Mouse (Mus musculus) megakaryocyte, embryonic 14.5 days (primary cell): ENCODE measurements around the gene Sema3d.

ENCODE experiments used
- FLI1 ChIP-seq: IDR thresholded peaks from 2 replicates; pipeline ENCODE4 v1.6.1; 2012; ENCODE audit warnings: low read length, inconsistent platforms, mixed read lengths
- GATA1 ChIP-seq: IDR thresholded peaks from 3 replicates; pipeline ENCODE4 v1.6.1; 2012; ENCODE audit warnings: mixed read lengths, low read length, inconsistent platforms, borderline replicate concordance

DNA sequence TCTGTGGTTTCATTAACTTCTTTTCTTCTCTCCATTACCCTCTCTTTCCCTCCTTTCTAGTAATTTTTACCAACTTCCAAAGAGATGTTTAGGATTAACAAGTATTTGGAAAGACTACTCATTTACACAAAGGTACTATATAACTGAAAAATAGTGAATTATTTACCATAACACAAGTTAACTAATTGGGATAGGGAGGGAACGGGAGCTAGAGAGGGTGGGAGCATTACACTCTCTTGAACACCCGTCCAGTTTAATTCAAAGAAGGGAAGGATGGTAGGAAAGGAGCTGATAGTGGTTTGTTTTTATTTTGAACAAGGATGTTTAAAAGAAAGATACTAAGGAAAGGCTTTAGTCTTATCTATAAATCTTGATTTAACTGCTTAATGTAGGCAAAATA, 104.7 kb downstream of the Sema3d start:
- TF ChIP-seq GATA1 (no peak), FLI1 (no peak)
